Mouse (Mus musculus) neural tube, embryonic 13.5 days (tissue): Measurements from ENCODE around the gene 2610044O15Rik8. TPM values are rescaled to one million over a fixed set of nuclear protein-coding genes. Genes with fewer than 3 reads are reported as not detected.
"Not testable (repeated sequence)": the region's sequence is repeated elsewhere in the genome, so short reads cannot be mapped to it uniquely, and the experiment has no call there.

Experiments
- ATAC-seq: fragments of 200-750 bp; cut with Nextera tagmentation; 2 replicates; pipeline ENCODE4 v1.8.0; 2017; ENCODE audit warnings: low read depth, mild to moderate bottlenecking, moderate TSS enrichment, moderate library complexity
- H3K27ac ChIP-seq: fragments of 300-500 bp; sonication (generic); replicated peaks from 2 replicates; pipeline ENCODE4 v1.5.1; 2015; ENCODE audit warnings: moderate library complexity, mild to moderate bottlenecking, inconsistent platforms
- H3K27me3 ChIP-seq: fragments of 300-500 bp; sonication (generic); 2 replicates; pipeline ENCODE4 v1.6.1; 2015; ENCODE audit warnings: mild to moderate bottlenecking, inconsistent platforms
- H3K36me3 ChIP-seq: fragments of 300-500 bp; sonication (generic); 2 replicates; pipeline ENCODE4 v1.6.1; 2015; ENCODE audit warnings: mild to moderate bottlenecking, inconsistent platforms
- H3K4me1 ChIP-seq: fragments of 300-500 bp; sonication (generic); replicated peaks from 2 replicates; pipeline ENCODE4 v1.6.1; 2015; ENCODE audit warnings: inconsistent platforms
- H3K4me2 ChIP-seq: fragments of 300-500 bp; sonication (generic); 2 replicates; pipeline ENCODE4 v1.6.1; 2015; ENCODE audit warnings: inconsistent platforms, mild to moderate bottlenecking, moderate library complexity
- H3K4me3 ChIP-seq: fragments of 300-500 bp; sonication (generic); 2 replicates; pipeline ENCODE4 v1.5.1; 2015; ENCODE audit warnings: mild to moderate bottlenecking, inconsistent platforms
- H3K9ac ChIP-seq: fragments of 300-500 bp; sonication (generic); 2 replicates; pipeline ENCODE4 v1.6.1; 2015; ENCODE audit warnings: moderate library complexity, mild to moderate bottlenecking, inconsistent platforms
- H3K9me3 ChIP-seq: fragments of 300-500 bp; sonication (generic); 2 replicates; pipeline ENCODE4 v1.6.1; 2016; ENCODE audit warnings: inconsistent platforms
- WGBS: fragments of 180-500 bp; shearing (Covaris S2); methylation state at CpG from one replicate; pipeline ENCODE4 v1.1.7; 2015; 5-methylcytosine and 5-hydroxymethylcytosine counted together
- polyA plus RNA-seq: library from polyadenylated mRNA; unstranded; fragments of >200 nt; fragmentation: Nextera tagmentation; extraction: Ambion mirVana; gene quantifications from 2 replicates; pipeline ENCODE4 v1.2.1, GENCODE M21; 2015

Gene 2610044O15Rik8
- 24.8 and 27.8 TPM in 2 replicates for polyA plus RNA-seq

DNA sequence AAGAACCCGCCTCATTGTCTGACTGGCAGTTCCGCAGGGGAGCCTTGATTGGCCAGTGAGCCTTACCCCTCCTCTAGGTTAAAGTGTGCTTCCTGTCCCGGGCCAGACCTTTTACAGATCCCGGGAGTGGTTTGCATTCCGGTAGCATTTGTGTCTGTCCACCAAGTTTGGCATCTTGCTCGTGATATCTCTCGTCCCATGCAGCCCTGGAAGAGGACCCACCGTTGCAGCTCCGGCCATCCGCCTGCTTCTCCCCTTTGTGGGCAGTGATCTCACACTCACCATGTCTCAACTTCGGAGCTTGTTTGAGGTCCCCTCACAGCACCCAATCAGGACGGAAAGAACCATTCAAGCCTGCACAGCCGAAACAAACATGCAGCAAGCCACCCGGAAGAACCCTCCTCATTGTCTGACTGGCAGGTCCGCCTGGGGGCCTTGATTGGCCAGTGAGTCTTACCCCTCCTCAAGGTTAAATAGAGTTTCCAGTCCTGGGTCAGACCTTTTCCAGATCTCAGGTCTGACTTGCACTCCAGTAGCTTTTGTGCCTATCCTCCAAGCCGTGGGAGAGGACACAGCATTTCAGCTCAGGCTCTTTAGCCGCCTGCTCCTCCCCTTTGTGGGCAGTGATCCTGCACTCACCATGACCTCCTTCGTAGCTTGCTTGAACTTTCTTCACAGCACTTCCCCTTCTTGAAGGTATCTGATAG lies at the start of gene 2610044O15Rik8:
Gene 2610044O15Rik8 (minus strand): TSS at position 380 of the 707 bp plus-strand sequence.
- peak within 1 kb of the TSS; percentile 71 for H3K9ac ChIP-seq
- peak; percentile 100 for ATAC-seq
- WGBS = 2% methylated on average over 18 of the region's 18 CpGs

DNA sequence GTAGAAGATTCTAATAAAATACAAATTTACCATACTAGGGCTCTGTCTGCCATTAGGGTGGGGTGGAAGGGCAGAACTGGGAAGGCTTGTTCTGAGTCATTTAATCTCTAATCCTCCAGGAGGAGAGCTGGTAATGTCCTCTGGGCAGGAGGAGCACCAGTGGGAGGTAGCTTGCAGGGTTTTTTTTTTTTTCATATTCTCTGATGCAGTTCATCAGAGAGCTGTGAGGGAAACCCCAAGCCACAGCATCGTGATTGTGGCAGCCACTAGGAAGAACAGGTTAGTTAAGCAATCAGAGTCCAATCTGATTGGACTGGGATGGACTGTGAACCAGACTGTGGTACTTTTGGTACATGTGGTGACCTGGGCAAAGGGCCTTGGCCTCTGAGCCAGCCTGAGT lies 31.7 kb upstream of the 2610044O15Rik8 start:
- no peak for ATAC-seq
- H3K27ac ChIP-seq = no peak overlapping the region
- no peak overlapping the region for H3K4me2 ChIP-seq
- WGBS = 100% methylated on average over 1 of the region's 1 CpGs
- H3K9ac ChIP-seq = no peak overlapping the region
- H3K9me3 ChIP-seq = peaks cover 34% of the 10 kb centered on the region
- H3K4me3 ChIP-seq = no peak overlapping the region
- peaks cover 7% of the 10 kb centered on the region for H3K4me1 ChIP-seq
- no peaks in the 10 kb centered on the region for H3K27me3 ChIP-seq
- peaks cover 39% of the 10 kb centered on the region for H3K36me3 ChIP-seq

More for the DNA sequence above, at the start of gene 2610044O15Rik8:
- Histone ChIP-seq H3K9me3 (no peaks in the 10 kb centered on the region), H3K36me3 (no peaks in the 10 kb centered on the region), H3K4me1 (peaks cover 19% of the 10 kb centered on the region), H3K27me3 (no peaks in the 10 kb centered on the region), H3K27ac (peak within 1 kb of the TSS; percentile 88), H3K4me3 (peak within 1 kb of the TSS; percentile 54), H3K4me2 (peak within 1 kb of the TSS; percentile 67)

DNA sequence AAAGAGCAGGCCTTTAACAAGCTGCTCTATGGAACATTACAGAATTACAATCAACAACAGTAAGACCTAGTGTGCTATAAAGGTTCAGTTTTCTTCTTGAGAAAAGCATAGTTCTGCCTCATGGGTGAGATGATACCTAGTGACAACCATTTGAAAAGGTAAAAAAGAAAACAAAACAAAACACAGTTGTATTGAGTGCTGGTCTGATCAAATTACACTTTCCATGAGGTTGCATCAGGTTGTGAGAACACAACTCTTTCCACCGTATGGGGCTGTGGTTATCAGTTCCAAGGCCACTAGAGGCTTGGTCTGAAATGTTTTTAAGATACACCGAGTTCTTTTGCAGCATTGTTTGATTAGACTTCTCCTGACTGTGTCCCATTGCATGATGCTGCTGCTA lies 30.1 kb upstream of the 2610044O15Rik8 start:
- Histone ChIP-seq H3K27me3 (no peaks in the 10 kb centered on the region), H3K4me3 (peak overlapping the region; percentile 52), H3K9me3 (peaks cover 18% of the 10 kb centered on the region), H3K9ac (peak overlapping the region; percentile 69), H3K36me3 (peaks cover 23% of the 10 kb centered on the region), H3K4me1 (peaks cover 7% of the 10 kb centered on the region), H3K27ac (no peak overlapping the region), H3K4me2 (peak overlapping the region; percentile 76)
- 74% methylated on average over 2 of the region's 2 CpGs for WGBS
- ATAC-seq = no peak

DNA sequence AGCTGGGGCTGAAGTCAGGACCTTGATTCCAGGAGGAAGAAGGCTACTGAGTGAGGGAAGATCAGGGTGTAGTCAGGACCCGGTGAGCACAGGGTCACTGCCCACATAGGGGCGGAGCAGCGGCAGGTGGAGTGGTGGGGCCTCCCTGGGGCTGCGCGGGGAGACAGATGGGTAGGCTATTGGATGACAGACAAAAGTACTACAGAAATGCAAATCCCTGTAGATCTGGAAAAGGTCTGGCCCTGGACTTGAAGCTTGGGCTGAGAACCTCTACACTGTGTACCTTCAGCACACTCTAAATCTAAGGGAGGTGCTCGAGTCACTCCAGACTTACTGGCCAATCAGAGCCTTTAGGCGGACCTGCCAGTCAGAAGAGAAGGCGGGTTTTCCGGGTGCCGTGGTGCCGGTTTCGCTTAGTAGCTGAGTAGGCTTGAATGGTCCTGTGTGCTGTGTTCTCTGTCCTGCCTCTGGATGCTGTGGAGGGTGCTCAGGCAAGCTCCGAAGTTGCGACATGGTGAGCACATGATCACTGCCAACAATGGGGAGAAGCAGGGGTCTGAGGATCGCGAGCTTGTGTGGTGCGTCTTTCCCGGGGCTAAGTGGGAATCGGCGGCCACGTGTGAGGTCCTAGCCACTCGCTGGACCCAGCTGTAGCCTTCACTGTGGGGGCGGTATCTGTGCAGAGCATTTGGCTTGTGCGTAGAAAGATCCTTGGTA lies 29.2 kb upstream of the 2610044O15Rik8 start:
- not testable (repeated sequence) for H3K27me3 ChIP-seq, H3K9me3 ChIP-seq, H3K4me1 ChIP-seq
- WGBS = 1% methylated on average over 24 of the region's 24 CpGs
- Histone ChIP-seq H3K9ac (peak overlapping the region; percentile 73), H3K4me2 (peak overlapping the region; percentile 76), H3K36me3 (peaks cover 14% of the 10 kb centered on the region), H3K4me3 (peak overlapping the region; percentile 52), H3K27ac (peak overlapping the region; percentile 64)
- ATAC-seq = peak; percentile 99

DNA sequence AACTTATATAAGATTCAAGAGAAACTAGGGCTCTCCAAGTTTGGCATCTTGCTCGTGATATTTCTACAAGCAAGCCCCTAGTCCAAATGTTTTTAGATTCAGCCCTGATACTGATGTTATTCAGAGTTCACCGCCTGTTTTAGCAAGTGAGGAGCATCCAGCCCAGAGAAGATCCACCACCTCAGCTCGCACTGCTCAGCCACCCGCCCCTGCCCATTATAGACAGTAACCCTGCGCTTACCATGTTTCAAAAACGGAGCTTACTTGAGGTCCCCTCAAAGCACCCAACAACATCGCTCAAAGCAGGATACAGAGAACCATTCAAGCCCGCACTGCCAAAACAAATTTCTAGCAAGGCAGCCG lies 561 bp downstream of the 2610044O15Rik8 start:
- no peaks in the 10 kb centered on the region for H3K36me3 ChIP-seq
- no peaks in the 10 kb centered on the region for H3K9me3 ChIP-seq
- H3K27ac ChIP-seq = peak overlapping the region; percentile 88; the same call in 1 of the 2 replicates
- peak overlapping the region; percentile 54 for H3K4me3 ChIP-seq
- 3% methylated on average over 9 of the region's 9 CpGs for whole genome bisulfite sequencing
- no peaks in the 10 kb centered on the region for H3K27me3 ChIP-seq
- peak; percentile 72 for ATAC-seq
- peaks cover 19% of the 10 kb centered on the region for H3K4me1 ChIP-seq
- peak overlapping the region; percentile 67 for H3K4me2 ChIP-seq
- peak overlapping the region; percentile 71 for H3K9ac ChIP-seq

Other genes starting within 250 kb of the 2610044O15Rik8 start
- gene Ccdc7a, start 168.9 kb downstream of the 2610044O15Rik8 start, polyA plus RNA-seq = not detected in 2 replicates
- gene Ccdc7b, start 167.3 kb downstream of the 2610044O15Rik8 start, polyA plus RNA-seq = not detected in 2 replicates
- gene Gm10999, start 102.7 kb downstream of the 2610044O15Rik8 start, polyA plus RNA-seq = not detected in 2 replicates